Mouse (Mus musculus) heart, adult 2 months (tissue): ENCODE measurements around the gene D630003M21Rik.

ENCODE experiments used
- CTCF ChIP-seq: fragments of 200-600 bp; IDR thresholded peaks from 2 replicates; pipeline ENCODE4 v1.8.1; 2022; ENCODE audit warnings: antibody characterized with exemption, mild to moderate bottlenecking, moderate library complexity
- EP300 ChIP-seq: fragments of 200-500 bp; IDR thresholded peaks from 2 replicates; pipeline ENCODE4 v1.6.1; 2011; ENCODE audit warnings: low read depth, low read length, control low read depth; ENCODE audit not compliant: insufficient read depth
- POLR2A ChIP-seq: fragments of 200-500 bp; IDR thresholded peaks from 2 replicates; pipeline ENCODE4 v1.6.1; 2011; ENCODE audit warnings: mild to moderate bottlenecking, low read depth, low read length, control low read depth; ENCODE audit not compliant: insufficient read depth

- TF ChIP-seq CTCF (no peak), POLR2A (no peak), EP300 (no peak)
Measured at GRCm38 (mm10) chr2:158169771-158170170, 59.3 kb downstream of the D630003M21Rik start.
